Mouse (Mus musculus) urinary bladder, postnatal 4 days (tissue): ENCODE measurements around the gene Ccdc50.
A peak's percentile ranks its signal among the peaks of the same experiment; 100 is the strongest.

ENCODE experiments used
- DNase-seq, 2 experiments: peaks; one replicate each; pipeline ENCODE4 v3.0.0; 2021 to 2022; ENCODE audit warnings: low spot score in 2 of 2

The Ccdc50 gene

GRCm38 (mm10) chr16:27388761-27389451, at the start of gene Ccdc50:
Gene Ccdc50, plus strand, starts transcription at chr16:27388869.
- DNase-seq = peak; percentile 73 to 78

DNA sequence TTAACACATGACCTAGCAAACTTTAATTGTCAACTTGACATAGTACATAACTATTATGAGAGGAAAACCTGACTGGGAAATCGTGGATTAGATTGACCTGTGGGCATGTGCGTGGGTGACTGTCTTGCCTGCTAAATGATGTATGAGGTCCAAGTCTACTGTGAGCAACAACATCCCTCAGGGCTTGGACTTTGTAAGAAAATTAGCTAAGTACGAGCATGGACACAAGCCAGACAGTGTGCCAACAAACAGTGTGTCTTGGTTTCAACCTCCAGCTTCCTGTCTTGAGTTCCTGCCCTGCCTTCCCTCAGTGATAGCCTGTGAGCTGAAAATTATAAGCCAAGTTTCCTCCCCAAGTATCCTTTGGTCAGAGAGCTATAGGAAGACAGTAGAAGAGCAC, 41.1 kb upstream of the Ccdc50 start:
- DNase-seq = no peak

DNA sequence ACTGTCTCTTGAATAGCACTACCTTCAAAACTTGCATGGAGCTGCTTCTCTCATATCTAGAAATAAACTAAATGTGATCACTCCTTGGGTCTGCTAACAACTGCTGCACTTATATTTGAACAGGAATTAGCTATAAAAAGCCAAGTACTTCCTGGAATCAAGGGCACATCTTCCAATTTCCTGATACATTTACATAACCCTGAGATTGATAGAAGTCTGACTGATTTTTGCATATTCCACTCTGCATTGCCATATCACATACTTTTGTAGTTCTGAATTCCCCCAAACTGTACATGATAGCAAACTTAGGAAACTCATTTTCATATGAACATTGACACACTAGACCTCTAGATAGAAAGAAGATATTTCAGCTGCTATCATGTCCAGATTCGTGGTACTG, 40.3 kb upstream of the Ccdc50 start:
- no peak for DNase-seq

- DNase-seq = no peak
Measured at GRCm38 (mm10) chr16:27349235-27349634, 39.4 kb upstream of the Ccdc50 start.

DNA sequence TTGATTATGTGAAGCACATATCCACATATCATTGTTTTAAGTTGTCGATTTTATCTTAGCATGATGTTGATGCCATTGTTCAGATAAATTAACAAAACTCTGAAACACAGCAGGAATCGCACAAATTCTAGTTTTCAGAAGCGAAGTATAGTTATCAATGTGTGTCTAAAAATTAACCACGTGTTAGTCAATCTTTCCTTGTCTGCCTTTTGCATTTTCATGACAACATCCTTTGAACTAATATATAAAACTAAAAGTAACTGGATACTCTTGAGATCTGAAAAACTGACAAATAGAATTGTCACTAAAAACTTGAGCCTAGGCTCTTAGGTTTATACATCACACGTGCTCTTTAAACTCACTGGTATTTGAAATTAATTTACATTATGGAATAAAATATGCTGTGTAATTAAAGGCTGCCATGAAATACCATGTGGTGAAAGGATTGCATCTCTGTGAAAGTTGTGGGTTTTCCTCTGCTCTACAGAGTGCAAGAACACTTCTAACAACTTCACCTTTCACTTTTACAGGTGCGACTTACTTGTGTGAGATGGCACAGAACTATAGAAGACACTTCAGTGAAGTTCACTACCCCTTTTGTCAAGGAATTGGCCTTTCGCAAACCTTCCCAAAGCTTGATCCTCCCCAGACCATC, 38.7 kb upstream of the Ccdc50 start:
- no peak for DNase-seq

DNA sequence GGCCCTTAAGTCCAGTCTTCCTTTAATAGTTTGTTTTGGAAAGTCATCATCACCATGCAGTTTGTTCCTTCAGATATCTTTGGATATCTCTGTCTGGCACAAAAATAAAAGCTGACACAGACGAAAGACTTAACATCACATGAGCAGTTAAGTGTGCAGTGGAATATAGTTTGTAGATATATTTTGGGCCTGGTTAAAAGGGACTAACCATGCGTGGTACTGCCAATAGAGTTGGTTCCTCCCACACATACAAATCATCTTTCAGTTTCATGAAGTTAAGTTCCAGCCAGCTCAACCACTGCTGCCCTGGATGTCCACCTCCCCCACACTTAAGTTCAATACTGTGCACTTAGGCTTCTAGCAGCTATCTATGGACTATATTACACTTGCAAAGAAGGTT, 34.2 kb upstream of the Ccdc50 start:
- DNase-seq = no peak

DNA sequence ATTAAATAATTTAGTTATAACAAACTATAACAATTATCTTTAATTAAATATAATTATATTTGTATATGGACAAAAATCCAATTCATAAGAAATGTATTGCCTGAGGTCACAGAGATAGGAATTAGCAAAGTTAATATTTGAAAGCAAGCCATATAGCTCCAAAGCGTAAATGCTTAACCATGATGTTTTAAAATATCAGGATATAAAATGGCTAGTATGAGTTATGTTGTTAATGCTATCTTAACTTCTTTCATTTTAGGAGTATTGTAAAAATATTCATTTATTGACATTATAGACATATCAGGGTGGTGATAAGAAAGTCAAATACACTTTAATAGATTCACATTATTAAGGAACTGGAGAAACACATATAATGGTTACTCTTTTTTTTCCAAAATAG, 28.6 kb upstream of the Ccdc50 start:
- no peak for DNase-seq

DNA sequence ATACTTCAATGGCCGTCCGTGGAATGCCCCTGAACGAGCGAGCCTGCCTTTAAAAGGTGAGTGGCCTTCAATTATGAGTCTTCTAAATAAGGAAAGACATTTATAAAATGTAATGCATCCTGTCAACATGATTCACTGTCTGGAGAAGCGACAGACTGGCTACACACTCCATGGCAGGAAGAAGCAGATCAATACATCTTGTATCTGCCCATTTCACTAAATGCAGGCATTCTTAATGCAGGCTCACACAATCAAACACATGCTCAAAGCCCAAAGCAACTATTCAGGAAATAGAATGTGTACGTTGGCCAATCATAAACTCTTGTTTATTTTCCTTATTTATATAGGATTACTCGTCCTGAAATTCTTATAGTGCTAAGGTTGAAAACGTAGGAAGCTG, 18.5 kb upstream of the Ccdc50 start, which contains the start of gene Uts2b:
Gene Uts2b (minus strand): TSS at position 49 of the 400 bp plus-strand sequence.
- no peak for DNase-seq

DNA sequence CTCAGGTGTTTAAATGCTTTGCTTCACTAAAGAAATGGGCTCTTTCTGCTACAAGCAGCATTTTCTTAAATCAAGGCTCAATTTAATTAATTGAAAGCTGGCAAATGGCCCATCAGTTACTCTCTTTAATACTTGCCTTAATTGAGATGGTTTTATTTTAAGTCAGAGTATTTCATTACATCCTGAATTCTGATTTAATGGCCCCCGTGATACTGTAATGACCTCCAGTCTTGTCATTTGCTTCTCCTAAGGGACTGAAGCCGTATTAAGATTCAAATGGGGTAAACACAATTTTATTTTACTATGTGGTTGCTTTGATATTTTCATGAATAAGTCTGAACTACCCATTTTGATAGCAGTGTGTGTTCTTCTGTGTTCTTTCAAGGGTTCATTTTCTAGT, 18.0 kb upstream of the Ccdc50 start:
- DNase-seq = no peak

GRCm38 (mm10) chr16:27374139-27374538, 14.5 kb upstream of the Ccdc50 start:
- no peak for DNase-seq

GRCm38 (mm10) chr16:27375318-27375717, 13.4 kb upstream of the Ccdc50 start:
- no peak for DNase-seq

DNA sequence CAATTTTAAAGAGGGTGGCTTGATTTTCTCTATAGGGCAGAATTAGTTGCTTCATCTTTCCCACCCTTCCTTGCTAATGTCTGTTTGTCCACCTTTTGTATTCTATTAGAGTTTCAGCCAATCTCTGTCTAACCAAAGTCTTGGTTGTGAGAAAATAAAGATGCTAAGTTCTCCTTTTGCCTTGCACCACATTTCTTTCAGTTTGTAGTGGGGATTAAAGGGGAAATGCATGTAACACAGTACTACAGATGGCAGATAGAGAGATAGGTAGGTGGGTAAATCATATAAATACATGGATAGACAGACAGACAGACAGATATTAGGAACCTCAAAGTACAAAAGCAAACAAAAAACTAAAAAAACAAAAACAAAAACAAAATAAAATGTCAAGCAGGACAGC, 12.1 kb upstream of the Ccdc50 start:
- DNase-seq = no peak

DNA sequence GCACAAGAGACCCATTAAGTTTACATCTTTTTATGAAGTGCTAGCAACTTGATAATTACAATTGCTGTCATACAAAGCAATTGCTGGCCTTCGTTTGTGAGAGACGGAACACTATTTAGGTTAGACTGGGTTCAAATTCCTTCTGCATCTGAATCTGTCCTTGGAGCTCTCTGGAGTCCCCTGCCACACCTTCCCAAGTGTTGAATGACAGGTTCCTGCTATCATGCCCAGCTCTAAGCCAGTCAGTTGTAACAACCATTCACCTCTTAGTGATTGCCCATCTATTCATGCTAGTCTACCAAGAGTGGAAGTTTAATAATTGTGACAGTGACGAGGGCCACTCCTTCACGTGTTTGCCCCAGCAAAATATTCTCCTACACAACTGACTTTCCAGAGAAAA, 6.5 kb upstream of the Ccdc50 start:
- no peak for DNase-seq

GRCm38 (mm10) chr16:27384893-27385603, 3.6 kb upstream of the Ccdc50 start:
- no peak for DNase-seq

DNA sequence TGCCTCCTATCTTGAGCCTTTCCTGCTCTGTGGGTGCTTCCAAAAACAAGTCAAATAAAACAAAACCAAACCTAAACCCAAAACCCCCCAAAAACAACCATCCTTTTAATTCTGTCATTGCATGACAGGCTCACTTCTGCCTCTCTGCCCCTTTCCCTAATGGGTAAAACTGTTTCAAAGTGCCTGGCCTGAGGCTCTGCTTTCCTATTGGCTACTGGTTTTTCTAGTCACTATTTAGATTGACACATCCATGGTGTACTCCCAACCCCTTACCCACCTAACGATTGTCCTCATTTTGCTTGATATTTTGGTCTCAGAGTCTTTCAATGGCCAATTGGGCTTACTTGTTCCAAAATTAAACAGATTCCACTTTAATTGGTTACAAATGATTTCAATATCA, 3.0 kb upstream of the Ccdc50 start:
- no peak for DNase-seq

DNA sequence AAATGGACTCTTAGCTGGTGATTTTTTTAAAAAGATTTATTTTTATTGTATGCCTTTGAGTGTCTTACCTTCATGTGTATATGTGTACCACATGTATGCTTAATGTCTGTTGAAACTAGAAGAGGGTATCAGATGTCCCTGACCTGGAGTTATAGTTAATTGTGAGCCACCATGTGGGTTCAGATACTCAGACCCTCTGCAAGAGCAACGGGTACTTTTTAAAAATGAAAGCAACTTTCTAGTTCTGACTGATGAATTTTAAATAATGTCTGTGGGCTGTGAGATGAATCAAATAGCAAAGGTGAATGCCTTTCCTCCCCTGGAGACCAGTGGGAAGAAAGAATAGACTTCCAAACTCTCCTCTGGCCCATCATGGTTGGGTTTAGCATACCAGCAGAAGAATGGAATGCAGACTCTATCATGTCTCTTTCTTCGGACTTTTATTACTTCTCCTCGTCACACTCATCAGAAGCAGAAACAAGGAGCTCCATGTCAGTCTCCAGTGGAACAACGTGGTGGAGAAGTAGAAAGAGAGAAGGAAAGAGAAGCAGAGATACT, 1.7 kb upstream of the Ccdc50 start:
- no peak for DNase-seq

DNA sequence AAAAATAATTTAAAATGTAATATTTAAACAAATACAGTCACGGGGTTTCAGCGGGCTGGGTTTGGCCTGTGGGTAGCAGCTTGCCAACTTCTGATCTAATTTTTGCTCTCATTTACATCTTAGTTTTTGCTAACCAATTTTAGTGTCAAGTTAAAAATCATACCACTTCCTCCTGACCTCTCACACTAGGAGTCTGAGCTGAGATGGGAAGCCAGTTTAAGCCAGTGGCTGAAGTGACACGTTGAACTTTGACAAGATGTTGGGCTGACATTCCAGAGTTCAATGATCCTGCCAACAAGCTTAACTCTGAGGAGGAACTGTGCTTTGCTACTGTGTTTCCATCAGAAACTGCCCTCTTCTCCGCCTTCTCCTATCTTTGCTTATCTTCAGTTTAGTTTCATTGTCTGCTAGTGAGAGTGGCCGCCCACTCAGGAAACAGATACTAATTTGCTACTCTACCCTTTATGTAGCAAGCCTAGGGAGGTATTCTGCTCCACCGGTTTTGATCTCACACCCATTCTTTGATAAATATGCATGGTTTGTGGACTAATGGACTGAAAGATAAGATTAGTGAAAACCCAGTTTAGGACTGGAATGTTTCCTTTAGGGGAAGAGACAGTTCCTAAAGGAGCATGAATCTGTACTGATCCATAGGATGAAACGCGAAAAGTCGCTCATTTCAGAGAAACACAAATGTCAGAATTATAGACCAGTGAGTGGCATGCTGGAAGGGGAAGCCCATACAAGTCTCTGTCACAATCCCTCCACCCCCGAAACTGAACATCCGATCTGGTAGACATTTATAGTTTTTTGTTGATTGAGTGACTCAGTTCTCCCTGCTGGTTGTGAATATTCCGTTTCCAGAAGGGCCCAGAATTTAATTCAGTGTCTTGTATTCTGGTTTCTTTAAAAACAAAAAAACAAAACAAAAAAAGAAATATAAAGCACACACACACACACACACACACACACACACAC, 746 bp upstream of the Ccdc50 start:
- DNase-seq = no peak

- DNase-seq = no peak
Measured at GRCm38 (mm10) chr16:27389534-27390282, 1.0 kb downstream of the Ccdc50 start.

DNA sequence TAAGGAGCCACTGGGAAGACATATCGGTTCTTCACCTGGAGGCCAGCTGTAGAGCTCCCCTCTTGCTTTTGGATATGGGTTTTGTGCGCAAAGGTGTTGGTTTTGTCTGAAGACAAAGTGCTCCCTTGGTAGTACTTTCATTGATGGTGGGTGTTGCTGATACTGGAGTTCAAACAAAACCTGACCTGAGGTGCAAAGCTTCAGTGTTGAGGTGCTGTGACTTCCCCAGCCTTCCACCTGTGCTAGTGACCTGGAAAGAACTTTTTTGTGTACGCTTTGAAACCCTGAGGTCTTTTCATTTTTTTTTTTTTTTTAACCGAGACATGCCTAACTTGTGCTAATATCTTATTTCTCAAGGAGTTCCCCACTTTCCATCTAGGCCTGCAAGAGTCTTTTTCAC, 1.6 kb downstream of the Ccdc50 start:
- DNase-seq = no peak

- DNase-seq = no peak
Measured at GRCm38 (mm10) chr16:27391845-27392244, 3.2 kb downstream of the Ccdc50 start.
